Mouse (Mus musculus) intestine, postnatal 0 days (tissue): ENCODE results near the gene Mterf1b. TPM values are rescaled to one million over a fixed set of nuclear protein-coding genes. Genes with fewer than 3 reads are reported as not detected.
"Not testable (repeated sequence)": the region's sequence is repeated elsewhere in the genome, so short reads cannot be mapped to it uniquely, and the experiment has no call there.

Experiments used
- ATAC-seq: fragments of 200-750 bp; cut with Nextera tagmentation; 2 replicates; pipeline ENCODE4 v1.8.0; 2017; ENCODE audit warnings: mild to moderate bottlenecking, moderate TSS enrichment, moderate library complexity
- H3K27ac ChIP-seq: fragments of 300-500 bp; sonication (generic); 2 replicates; pipeline ENCODE4 v1.5.1; 2014; ENCODE audit warnings: mild to moderate bottlenecking, low read depth, low read length, moderate library complexity
- H3K27me3 ChIP-seq: fragments of 300-500 bp; sonication (generic); replicated peaks from 2 replicates; pipeline ENCODE4 v1.6.1; 2014; ENCODE audit warnings: low read length, mixed read lengths; ENCODE audit not compliant: control insufficient read depth, insufficient read depth
- H3K36me3 ChIP-seq: fragments of 300-500 bp; sonication (generic); 2 replicates; pipeline ENCODE4 v1.6.1; 2014; ENCODE audit warnings: mild to moderate bottlenecking, moderate library complexity; ENCODE audit not compliant: control insufficient read depth, insufficient read depth
- H3K4me1 ChIP-seq: fragments of 300-500 bp; sonication (generic); replicated peaks from 2 replicates; pipeline ENCODE4 v1.6.1; 2014; ENCODE audit warnings: antibody characterized with exemption, low read length, mixed read lengths; ENCODE audit not compliant: control insufficient read depth, insufficient read depth
- H3K4me2 ChIP-seq: fragments of 300-500 bp; sonication (generic); replicated peaks from 2 replicates; pipeline ENCODE4 v1.6.1; 2014; ENCODE audit warnings: low read depth, mild to moderate bottlenecking, moderate library complexity
- H3K4me3 ChIP-seq: fragments of 300-500 bp; sonication (generic); 2 replicates; pipeline ENCODE4 v1.5.1; 2014; ENCODE audit warnings: low read depth, low read length
- H3K9ac ChIP-seq: fragments of 300-500 bp; sonication (generic); 2 replicates; pipeline ENCODE4 v1.6.1; 2014; ENCODE audit warnings: mild to moderate bottlenecking, low read depth, low read length
- H3K9me3 ChIP-seq: fragments of 300-500 bp; sonication (generic); 2 replicates; pipeline ENCODE4 v1.6.1; 2016; ENCODE audit warnings: mixed run types; ENCODE audit not compliant: control insufficient read depth
- CTCF ChIP-seq: sonication (generic); IDR thresholded peaks from 2 replicates; pipeline ENCODE4 v1.5.1; 2016; ENCODE audit warnings: low read depth, mild to moderate bottlenecking, control low read depth, antibody characterized with exemption, moderate library complexity
- WGBS: fragments of 180-500 bp; shearing (Covaris S2); extraction: QIAGEN DNeasy Blood & Tissue Kit; methylation state at CpG from one replicate; pipeline ENCODE4 v1.1.7; 2014; 5-methylcytosine and 5-hydroxymethylcytosine counted together
- polyA plus RNA-seq: library from polyadenylated mRNA; unstranded; fragments of >200 nt; fragmentation: Nextera tagmentation; extraction: Ambion mirVana; gene quantifications from 2 replicates; pipeline ENCODE4 v1.2.1, GENCODE M21; 2015

Mterf1b gene
- polyA plus RNA-seq, 1 experiment from 2014 or later, result 1.3 TPM

- no peak overlapping the region for H3K4me2 ChIP-seq
- WGBS, result 84% methylated on average over 6 of the region's 6 CpGs
- TF ChIP-seq CTCF, result no peak
- no peaks in the 10 kb centered on the region for H3K9me3 ChIP-seq
- no peak overlapping the region for H3K4me3 ChIP-seq
- H3K27me3 ChIP-seq, result no peaks in the 10 kb centered on the region
- no peak overlapping the region for H3K9ac ChIP-seq
- H3K4me1 ChIP-seq, result no peaks in the 10 kb centered on the region
- no peaks in the 10 kb centered on the region for H3K36me3 ChIP-seq
- ATAC-seq, result no peak
- H3K27ac ChIP-seq, result no peak overlapping the region
Measured at GRCm38 (mm10) chr5:4179364-4179763, 12.8 kb upstream of the Mterf1b start.

- Histone ChIP-seq H3K27ac (no peak overlapping the region), H3K36me3 (no peaks in the 10 kb centered on the region), H3K4me3 (no peak overlapping the region), H3K9ac (no peak overlapping the region), H3K9me3 (peaks cover 8% of the 10 kb centered on the region; the same call in 1 of the 2 replicates), H3K27me3 (no peaks in the 10 kb centered on the region), H3K4me1 (no peaks in the 10 kb centered on the region), H3K4me2 (no peak overlapping the region)
- no peak for ATAC-seq
- WGBS, result 58% methylated on average over 4 of the region's 4 CpGs
- TF ChIP-seq CTCF, result no peak
Measured at GRCm38 (mm10) chr5:4186815-4187214, 5.4 kb upstream of the Mterf1b start.

GRCm38 (mm10) chr5:4192481-4193246 lies 497 bp downstream of the Mterf1b start:
- H3K27ac ChIP-seq, H3K4me1 ChIP-seq, H3K36me3 ChIP-seq, H3K27me3 ChIP-seq, H3K9me3 ChIP-seq, ATAC-seq: not testable (repeated sequence)
- WGBS, result 4% methylated on average over 12 of the region's 27 CpGs
- H3K4me2 ChIP-seq, result peak overlapping the region; percentile 76
- peak overlapping the region; percentile 34; the same call in 1 of the 2 replicates for H3K9ac ChIP-seq
- H3K4me3 ChIP-seq, result peak overlapping the region; percentile 49

GRCm38 (mm10) chr5:4193247-4193628 lies 1.1 kb downstream of the Mterf1b start:
- WGBS, result 65% methylated on average over 5 of the region's 5 CpGs
- peak overlapping the region; percentile 49 for H3K4me3 ChIP-seq

GRCm38 (mm10) chr5:4194166-4194565 lies 2.0 kb downstream of the Mterf1b start:
- Histone ChIP-seq H3K36me3 (no peaks in the 10 kb centered on the region), H3K9me3 (peaks cover 8% of the 10 kb centered on the region; the same call in 1 of the 2 replicates), H3K9ac (no peak overlapping the region), H3K4me1 (no peaks in the 10 kb centered on the region), H3K4me2 (no peak overlapping the region), H3K27me3 (no peaks in the 10 kb centered on the region), H3K27ac (no peak overlapping the region), H3K4me3 (no peak overlapping the region)
- WGBS, result 62% methylated on average over 1 of the region's 1 CpGs
- no peak for ATAC-seq
- TF ChIP-seq CTCF, result peak; percentile 73

More at GRCm38 (mm10) chr5:4193247-4193628, 1.1 kb downstream of the Mterf1b start:
- no peaks in the 10 kb centered on the region for H3K36me3 ChIP-seq
- TF ChIP-seq CTCF, result no peak
- peaks cover 8% of the 10 kb centered on the region; the same call in 1 of the 2 replicates for H3K9me3 ChIP-seq
- no peaks in the 10 kb centered on the region for H3K4me1 ChIP-seq
- no peak overlapping the region for H3K9ac ChIP-seq
- H3K4me2 ChIP-seq, result peak overlapping the region; percentile 76
- H3K27me3 ChIP-seq, result no peaks in the 10 kb centered on the region
- ATAC-seq, result no peak
- H3K27ac ChIP-seq, result no peak overlapping the region

GRCm38 (mm10) chr5:4195086-4195485 lies 2.9 kb downstream of the Mterf1b start:
- H3K27ac ChIP-seq, result no peak overlapping the region
- 67% methylated on average over 1 of the region's 1 CpGs for WGBS
- no peak overlapping the region for H3K4me2 ChIP-seq
- no peak for ATAC-seq
- H3K4me3 ChIP-seq, result no peak overlapping the region
- no peaks in the 10 kb centered on the region for H3K27me3 ChIP-seq
- H3K36me3 ChIP-seq, result no peaks in the 10 kb centered on the region
- H3K9ac ChIP-seq, result no peak overlapping the region
- no peaks in the 10 kb centered on the region for H3K4me1 ChIP-seq
- TF ChIP-seq CTCF, result no peak
- H3K9me3 ChIP-seq, result peaks cover 8% of the 10 kb centered on the region; the same call in 1 of the 2 replicates
